Mouse (Mus musculus) MEL (cell line): ENCODE measurements around the gene Ddit4l. TPM values are rescaled to one million over a fixed set of nuclear protein-coding genes. Genes with fewer than 3 reads are reported as not detected.
"Not testable (repeated sequence)": the region's sequence is repeated elsewhere in the genome, so short reads cannot be mapped to it uniquely, and the experiment has no call there.

Source experiments
- DNase-seq: peaks from one replicate; pipeline ENCODE4 v3.0.0; 2011; ENCODE audit warnings: low read depth, low spot score
- H3K27ac ChIP-seq: 2 replicates; pipeline ENCODE4 v1.5.1; 2012; ENCODE audit warnings: low read depth, mild to moderate bottlenecking, control low read depth, low read length, moderate library complexity; ENCODE audit not compliant: control insufficient read depth
- H3K27me3 ChIP-seq, 2 experiments: fragments of 150-350 bp in 1 of 2; sonication (generic) in 1 of 2; 2 replicates each; pipeline ENCODE4 v1.6.1; 2012; ENCODE audit warnings: low read length in 2 of 2, mild to moderate bottlenecking in 2 of 2, improper control_type of control experiment in 1 of 2, moderate library complexity in 1 of 2; ENCODE audit not compliant: insufficient read depth in 2 of 2, control insufficient read depth in 1 of 2
- H3K36me3 ChIP-seq, 2 experiments: 2 replicates each; pipeline ENCODE4 v1.6.1; 2012 to 2014; ENCODE audit warnings: low read length in 2 of 2, improper control_type of control experiment in 1 of 2, inconsistent platforms in 1 of 2, mild to moderate bottlenecking in 1 of 2; ENCODE audit not compliant: insufficient read depth in 2 of 2, control insufficient read depth in 1 of 2
- H3K4me1 ChIP-seq, 2 experiments: fragments of 150-350 bp in 1 of 2; sonication (generic) in 1 of 2; 2 replicates each; pipeline ENCODE4 v1.6.1; 2012; ENCODE audit warnings: low read length in 2 of 2, improper control_type of control experiment in 1 of 2, mild to moderate bottlenecking in 1 of 2; ENCODE audit not compliant: insufficient read depth in 2 of 2, control insufficient read depth in 1 of 2
- H3K4me3 ChIP-seq, 2 experiments: fragments of 150-350 bp in 1 of 2; sonication (generic) in 1 of 2; 2 replicates each; pipeline ENCODE4 v1.5.1; 2012; ENCODE audit warnings: low read depth in 2 of 2, low read length in 2 of 2, mild to moderate bottlenecking in 2 of 2, moderate library complexity in 2 of 2, control low read depth in 1 of 2, improper control_type of control experiment in 1 of 2; ENCODE audit not compliant: control insufficient read depth in 1 of 2, insufficient read depth in 1 of 2
- H3K79me2 ChIP-seq: 2 replicates; pipeline ENCODE4 v1.6.1; 2012; ENCODE audit warnings: mild to moderate bottlenecking, low read length, moderate library complexity; ENCODE audit not compliant: control insufficient read depth, poor library complexity, insufficient read depth
- H3K9ac ChIP-seq: 2 replicates; pipeline ENCODE4 v1.6.1; 2012; ENCODE audit warnings: low read depth, mild to moderate bottlenecking, control low read depth, low read length, moderate library complexity; ENCODE audit not compliant: control insufficient read depth, poor library complexity, severe bottlenecking
- H3K9me3 ChIP-seq: fragments of 150-350 bp; sonication (generic); replicated peaks from 2 replicates; pipeline ENCODE4 v1.6.1; 2012; ENCODE audit warnings: mild to moderate bottlenecking, low read length, improper control_type of control experiment, moderate library complexity; ENCODE audit not compliant: insufficient read depth
- BHLHE40 ChIP-seq: IDR thresholded peaks from 2 replicates; pipeline ENCODE4 v1.6.1; 2012; ENCODE audit warnings: low read depth, mild to moderate bottlenecking, inconsistent platforms, low read length, improper control_type of control experiment, borderline replicate concordance
- CHD1 ChIP-seq: IDR thresholded peaks from 2 replicates; pipeline ENCODE4 v1.6.1; 2012; ENCODE audit warnings: low read depth, mild to moderate bottlenecking, inconsistent platforms, low read length, improper control_type of control experiment
- EP300 ChIP-seq, 2 experiments: IDR thresholded peaks; 2 replicates each; pipeline ENCODE4 v1.6.1; 2011; ENCODE audit warnings: improper control_type of control experiment in 2 of 2, low read length in 2 of 2, low read depth in 1 of 2, mild to moderate bottlenecking in 1 of 2
- ETS1 ChIP-seq: IDR thresholded peaks from 2 replicates; pipeline ENCODE4 v1.6.1; 2012; ENCODE audit warnings: low read depth, mild to moderate bottlenecking, inconsistent platforms, low read length, improper control_type of control experiment, moderate library complexity
- GATA1 ChIP-seq: IDR thresholded peaks from 2 replicates; pipeline ENCODE4 v1.6.1; 2011; ENCODE audit warnings: low read depth, low read length, improper control_type of control experiment
- HCFC1 ChIP-seq: IDR thresholded peaks from 2 replicates; pipeline ENCODE4 v1.6.1; 2012; ENCODE audit warnings: low read depth, mild to moderate bottlenecking, inconsistent platforms, low read length, improper control_type of control experiment, moderate library complexity
- JUND ChIP-seq: IDR thresholded peaks from 2 replicates; pipeline ENCODE4 v1.6.1; 2011; ENCODE audit warnings: low read depth, mild to moderate bottlenecking, improper control_type of control experiment, low read length
- KAT2A ChIP-seq: conservative IDR thresholded peaks from 2 replicates; pipeline ENCODE4 v1.6.1; 2012; ENCODE audit warnings: low read depth, low read length, improper control_type of control experiment, inconsistent platforms
- MAZ ChIP-seq: IDR thresholded peaks from 2 replicates; pipeline ENCODE4 v1.6.1; 2012; ENCODE audit warnings: low read depth, mild to moderate bottlenecking, inconsistent platforms, low read length, improper control_type of control experiment
- MEF2A ChIP-seq: IDR thresholded peaks from 2 replicates; pipeline ENCODE4 v1.6.1; 2014; ENCODE audit warnings: low read depth, mild to moderate bottlenecking, inconsistent platforms, low read length, improper control_type of control experiment; ENCODE audit not compliant: poor library complexity, insufficient replicate concordance, severe bottlenecking; ENCODE audit errors: extremely low read depth
- MYB ChIP-seq: IDR thresholded peaks from 2 replicates; pipeline ENCODE4 v1.6.1; 2011; ENCODE audit warnings: mild to moderate bottlenecking, low read depth, low read length, improper control_type of control experiment
- NELFE ChIP-seq: IDR thresholded peaks from 2 replicates; pipeline ENCODE4 v1.6.1; 2011; ENCODE audit warnings: low read depth, low read length, improper control_type of control experiment
- NRF1 ChIP-seq: IDR thresholded peaks from 2 replicates; pipeline ENCODE4 v1.6.1; 2014; ENCODE audit warnings: low read depth, mild to moderate bottlenecking, inconsistent platforms, low read length, improper control_type of control experiment, moderate library complexity; ENCODE audit not compliant: poor library complexity, insufficient read depth, severe bottlenecking
- POLR2A ChIP-seq, 2 experiments: IDR thresholded peaks; 2 replicates each; pipeline ENCODE4 v1.6.1; 2011 to 2012; ENCODE audit warnings: low read length in 2 of 2, mild to moderate bottlenecking in 2 of 2, control low read depth in 1 of 2, improper control_type of control experiment in 1 of 2, low read depth in 1 of 2, moderate library complexity in 1 of 2; ENCODE audit not compliant: control insufficient read depth in 1 of 2, insufficient read depth in 1 of 2, poor library complexity in 1 of 2
- POLR2AphosphoS5 ChIP-seq: IDR thresholded peaks from 2 replicates; pipeline ENCODE4 v1.6.1; 2012; ENCODE audit warnings: low read depth, borderline replicate concordance, mild to moderate bottlenecking, inconsistent platforms, low read length, moderate library complexity, mixed read lengths
- RAD21 ChIP-seq: IDR thresholded peaks from 2 replicates; pipeline ENCODE4 v1.6.1; 2011; ENCODE audit warnings: mild to moderate bottlenecking, low read depth, low read length, improper control_type of control experiment
- SIN3A ChIP-seq: IDR thresholded peaks from 2 replicates; pipeline ENCODE4 v1.6.1; 2012; ENCODE audit warnings: low read length, improper control_type of control experiment, inconsistent platforms
- TAL1 ChIP-seq: IDR thresholded peaks from 2 replicates; pipeline ENCODE4 v1.6.1; 2012; ENCODE audit warnings: mild to moderate bottlenecking, inconsistent platforms, low read length, moderate library complexity, mixed read lengths
- TBP ChIP-seq: IDR thresholded peaks from 2 replicates; pipeline ENCODE4 v1.8.0; 2011; ENCODE audit warnings: low read depth, low read length, improper control_type of control experiment
- TCF12 ChIP-seq: IDR thresholded peaks from 2 replicates; pipeline ENCODE4 v1.6.1; 2014; ENCODE audit warnings: low read depth, mild to moderate bottlenecking, inconsistent platforms, low read length, improper control_type of control experiment, moderate library complexity
- UBTF ChIP-seq: IDR thresholded peaks from 2 replicates; pipeline ENCODE4 v1.6.1; 2012; ENCODE audit warnings: low read depth, mild to moderate bottlenecking, inconsistent platforms, low read length, improper control_type of control experiment, moderate library complexity, borderline replicate concordance; ENCODE audit not compliant: insufficient read depth
- USF2 ChIP-seq, 2 experiments: IDR thresholded peaks; 2 replicates each; pipeline ENCODE4 v1.6.1; 2011 to 2012; ENCODE audit warnings: improper control_type of control experiment in 2 of 2, low read length in 2 of 2, borderline replicate concordance in 1 of 2, inconsistent platforms in 1 of 2, low read depth in 1 of 2, mild to moderate bottlenecking in 1 of 2; ENCODE audit not compliant: insufficient read depth in 1 of 2
- ZC3H11A ChIP-seq: IDR thresholded peaks from 2 replicates; pipeline ENCODE4 v1.6.1; 2012; ENCODE audit warnings: low read depth, mild to moderate bottlenecking, inconsistent platforms, low read length, improper control_type of control experiment
- ZKSCAN1 ChIP-seq: IDR thresholded peaks from 2 replicates; pipeline ENCODE4 v1.6.1; 2012; ENCODE audit warnings: low read depth, mild to moderate bottlenecking, inconsistent platforms, low read length, improper control_type of control experiment, moderate library complexity
- ZNF384 ChIP-seq: IDR thresholded peaks from 2 replicates; pipeline ENCODE4 v1.6.1; 2012; ENCODE audit warnings: low read depth, mild to moderate bottlenecking, inconsistent platforms, low read length, improper control_type of control experiment
- polyA plus RNA-seq, 2 experiments: library from polyadenylated mRNA; stranded (reverse) in 1 of 2; unstranded in 1 of 2; fragments of >175 nt in 1 of 2; fragments of >200 nt in 1 of 2; gene quantifications; 2 replicates each; pipeline versions ENCODE4 v1.2.1 to v1.2.4; 2012; ENCODE audit warnings: low replicate concordance in 2 of 2, low read depth in 1 of 2; ENCODE audit not compliant: insufficient read length in 2 of 2, insufficient read depth in 1 of 2, missing spikeins in 1 of 2
- total RNA-seq: library from RNA; depleted of rRNA; stranded (reverse); fragments of 300-350 nt; gene quantifications from 2 replicates; pipeline ENCODE4 v1.2.3, GENCODE M21; 2012; rRNA removed

Gene Ddit4l
- not detected in 2 replicates for total RNA-seq
- not detected for polyA plus RNA-seq

- H3K4me3 ChIP-seq, DNase-seq, H3K79me2 ChIP-seq, H3K4me1 ChIP-seq, H3K9ac ChIP-seq, H3K36me3 ChIP-seq, H3K27me3 ChIP-seq, H3K9me3 ChIP-seq, H3K27ac ChIP-seq: not testable (repeated sequence)
Measured at GRCm38 (mm10) chr3:137621312-137621711, at the start of gene Ddit4l. Gene Ddit4l (plus strand): TSS chr3:137621612.

GRCm38 (mm10) chr3:137576146-137576545 lies 45.3 kb upstream of the Ddit4l start:
- Histone ChIP-seq H3K9me3 (no peaks in the 10 kb centered on the region), H3K4me3 (no peak overlapping the region), H3K27me3 (no peaks in the 10 kb centered on the region), H3K79me2 (no peaks in the 10 kb centered on the region), H3K4me1 (no peaks in the 10 kb centered on the region), H3K9ac (no peak overlapping the region), H3K27ac (no peak overlapping the region), H3K36me3 (no peaks in the 10 kb centered on the region)
- no peak for DNase-seq
- no peak for TF ChIP-seq EP300 (IDR thresholded peaks at IDR 0.05; ENCODE audit: low read depth in 1 of 2, low read length in 2 of 2)
- no peak for TF ChIP-seq GATA1
- TF ChIP-seq MEF2A, result no peak
- no peak for TF ChIP-seq ZC3H11A
- TF ChIP-seq NRF1, result no peak
- no peak for TF ChIP-seq JUND
- no peak for TF ChIP-seq ZNF384
- no peak for TF ChIP-seq TAL1
- TF ChIP-seq ETS1, result no peak

- no peak for DNase-seq
- Histone ChIP-seq H3K4me3 (no peak overlapping the region), H3K27me3 (no peaks in the 10 kb centered on the region), H3K27ac (no peak overlapping the region), H3K9me3 (no peaks in the 10 kb centered on the region), H3K79me2 (no peaks in the 10 kb centered on the region), H3K4me1 (no peaks in the 10 kb centered on the region), H3K36me3 (no peaks in the 10 kb centered on the region), H3K9ac (no peak overlapping the region)
- TF ChIP-seq ZKSCAN1, result no peak
- TF ChIP-seq MYB, result no peak
- no peak for TF ChIP-seq USF2 (IDR thresholded peaks at IDR 0.05; ENCODE audit: borderline replicate concordance in 1 of 2, insufficient read depth in 1 of 2, low read depth in 1 of 2, low read length in 2 of 2)
- no peak for TF ChIP-seq ZNF384
- no peak for TF ChIP-seq TBP
- no peak for TF ChIP-seq POLR2A (IDR thresholded peaks at IDR 0.05; ENCODE audit: control insufficient read depth in 1 of 2, insufficient read depth in 1 of 2, low read depth in 1 of 2, low read length in 2 of 2, poor library complexity in 1 of 2)
- no peak for TF ChIP-seq CHD1
- TF ChIP-seq BHLHE40, result no peak
- TF ChIP-seq MAZ, result no peak
- no peak for TF ChIP-seq KAT2A
- no peak for TF ChIP-seq TCF12
- no peak for TF ChIP-seq SIN3A
- no peak for TF ChIP-seq NELFE
- TF ChIP-seq NRF1, result no peak
- TF ChIP-seq POLR2AphosphoS5, result no peak
- no peak for TF ChIP-seq RAD21
- no peak for TF ChIP-seq HCFC1
- no peak for TF ChIP-seq UBTF
Measured at GRCm38 (mm10) chr3:137586376-137586969, 34.9 kb upstream of the Ddit4l start.
